Mouse (Mus musculus) embryo, embryonic 10 days (tissue): ENCODE results near the gene Mettl9.

Source experiments
- DNase-seq: peaks from one replicate; pipeline ENCODE4 v3.0.0-alpha.2; 2015; ENCODE audit warnings: low spot score

Mettl9 gene

GRCm38 (mm10) chr7:121098614-121099389 lies 64.6 kb downstream of the Mettl9 start:
- no peak for DNase-seq

GRCm38 (mm10) chr7:121107851-121108250 lies 73.6 kb downstream of the Mettl9 start:
- no peak for DNase-seq

- DNase-seq, result peak; percentile 27
Observed at GRCm38 (mm10) chr7:121111321-121111720, 77.1 kb downstream of the Mettl9 start.

DNA sequence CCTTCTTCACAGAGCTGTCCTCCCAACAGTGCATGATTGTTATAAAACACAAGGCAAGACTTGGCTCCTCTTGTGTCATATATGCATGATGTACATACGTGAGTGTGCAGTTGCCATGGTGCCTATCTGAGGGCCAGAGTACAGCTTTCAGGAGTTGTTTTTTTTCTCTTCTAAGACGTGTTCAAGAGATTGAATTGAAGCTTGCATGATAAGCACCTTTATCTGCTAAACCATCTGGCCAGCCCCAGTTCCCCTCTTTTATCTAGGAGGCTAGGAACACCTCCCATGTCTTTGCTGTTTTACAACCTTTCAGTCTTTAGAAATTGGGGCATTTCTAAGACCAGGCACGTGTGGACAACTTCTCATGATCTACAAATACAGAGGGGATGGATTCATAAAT lies 77.5 kb downstream of the Mettl9 start:
- no peak for DNase-seq

DNA sequence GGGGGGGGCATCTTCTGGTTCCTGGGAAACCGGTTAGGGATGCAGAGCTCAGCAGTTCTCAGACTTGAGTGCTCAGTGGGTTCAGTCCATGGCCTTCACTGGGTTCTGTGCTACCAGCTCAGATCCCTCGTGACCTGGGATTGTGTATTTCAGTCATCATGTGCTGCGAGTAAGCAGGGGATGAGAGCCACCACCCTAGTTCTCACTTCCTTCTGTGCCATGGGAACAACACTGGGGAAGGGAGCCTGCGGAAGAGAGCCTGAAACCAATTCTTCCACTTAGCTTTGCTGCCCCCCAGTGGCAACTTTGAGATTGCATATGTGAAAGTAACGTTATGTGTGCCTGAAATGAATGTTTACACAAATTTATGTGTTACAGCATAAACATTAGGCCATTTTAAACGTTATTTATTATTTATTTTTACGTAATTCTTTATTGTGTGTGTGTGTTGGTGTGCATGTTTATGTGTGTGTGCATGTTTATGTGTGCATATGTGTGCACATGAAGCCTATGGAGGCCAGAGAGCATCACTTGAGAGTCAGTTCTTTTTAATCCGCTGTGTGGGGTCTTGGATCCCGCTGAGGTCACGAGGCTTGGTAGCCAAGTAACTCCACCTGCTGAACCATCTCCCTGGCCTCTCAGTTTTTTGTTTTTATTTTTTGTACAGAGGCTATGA lies 86.0 kb downstream of the Mettl9 start:
- peak; percentile 83 for DNase-seq
